Mouse (Mus musculus): Measurements from ENCODE around the gene Oas1e. TPM values are rescaled to one million over a fixed set of nuclear protein-coding genes. Genes with fewer than 3 reads are reported as not detected.
A peak's percentile ranks its signal among the peaks of the same experiment; 100 is the strongest.

Gene Oas1e
- polyA plus RNA-seq, 1 experiment from 2014 or later = 0.14 TPM

DNA sequence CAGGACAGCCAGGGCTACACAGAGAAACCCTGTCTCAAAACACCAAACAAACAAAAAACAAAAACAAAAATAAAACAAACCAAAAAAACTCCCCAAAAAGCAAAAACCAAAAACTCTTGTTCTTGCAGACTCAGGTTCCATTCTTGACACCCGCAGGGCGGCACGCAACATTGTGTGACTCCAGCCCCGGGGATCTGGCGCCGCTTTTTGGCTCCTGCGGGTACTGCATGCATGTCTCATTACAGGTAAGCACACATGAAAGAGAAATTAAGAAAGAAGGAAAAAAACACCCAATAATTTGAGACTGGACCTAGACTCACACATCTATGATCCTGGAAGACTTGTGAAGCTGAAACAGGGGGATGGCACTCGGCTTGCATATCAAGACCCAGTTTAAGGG lies 30.3 kb downstream of the Oas1e start:
- no peaks in the 10 kb centered on the region for H3K27me3 ChIP-seq
- no peaks in the 10 kb centered on the region for H3K36me3 ChIP-seq
- no peak for ATAC-seq (ENCODE audit: low read depth)
- H3K4me2 ChIP-seq = no peak overlapping the region
- H3K9ac ChIP-seq = no peak overlapping the region
- no peak overlapping the region for H3K4me3 ChIP-seq
- no peaks in the 10 kb centered on the region for H3K9me3 ChIP-seq
- 66% methylated on average over 8 of the region's 8 CpGs for WGBS
- H3K27ac ChIP-seq (replicated peaks) = no peak overlapping the region
- no peaks in the 10 kb centered on the region for H3K4me1 ChIP-seq (replicated peaks)

DNA sequence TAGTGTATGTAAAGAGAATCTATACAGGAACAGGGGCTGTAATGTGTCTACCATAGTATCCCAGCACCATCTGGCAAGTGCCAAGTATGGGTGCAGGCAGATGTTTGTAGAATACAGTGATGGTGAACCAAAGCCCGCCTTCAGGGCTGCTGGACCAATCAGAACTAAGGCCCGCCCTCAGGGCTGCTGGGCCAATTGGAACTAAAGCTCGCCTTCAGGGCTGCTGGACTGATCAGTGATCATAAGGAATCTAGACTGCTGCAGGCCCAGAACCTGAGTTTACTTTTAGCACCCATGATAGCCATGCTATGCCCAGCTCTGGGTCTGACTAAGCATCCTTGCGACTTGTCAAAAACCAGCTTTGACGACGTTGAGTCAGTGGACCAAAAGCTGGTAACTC lies 33.4 kb downstream of the Oas1e start:
- no peaks in the 10 kb centered on the region for H3K27me3 ChIP-seq
- H3K36me3 ChIP-seq = no peaks in the 10 kb centered on the region
- WGBS = 32% methylated on average over 6 of the region's 6 CpGs
- H3K4me2 ChIP-seq = peak overlapping the region; percentile 25; the same call in 1 of the 2 replicates
- H3K9me3 ChIP-seq = no peaks in the 10 kb centered on the region
- no peak overlapping the region for H3K9ac ChIP-seq
- H3K4me1 ChIP-seq (replicated peaks) = no peaks in the 10 kb centered on the region
- no peak; the same call in 1 of the 2 replicates for ATAC-seq (ENCODE audit: low read depth)
- no peak overlapping the region for H3K27ac ChIP-seq (replicated peaks)
- no peak overlapping the region for H3K4me3 ChIP-seq

DNA sequence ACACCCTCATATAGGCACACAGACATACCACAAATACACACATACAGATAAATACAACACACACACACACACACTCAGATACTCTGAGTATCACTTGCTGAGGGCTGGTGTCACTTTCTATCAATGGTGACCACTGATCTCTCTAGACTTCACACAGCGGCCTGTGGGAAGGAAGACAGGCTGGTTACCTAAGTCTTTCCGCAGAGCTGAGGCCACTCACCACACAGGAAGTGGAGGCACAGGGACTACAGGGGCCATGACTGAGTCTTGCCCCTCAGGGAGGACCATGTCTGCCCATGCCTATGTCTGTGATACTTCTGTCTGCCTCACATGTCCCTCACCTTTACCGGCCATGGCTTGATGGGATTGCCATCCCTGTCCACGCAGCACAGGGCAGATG lies 41.1 kb downstream of the Oas1e start:
- Histone ChIP-seq H3K27ac (replicated peaks) (no peak overlapping the region), H3K4me2 (no peak overlapping the region), H3K9me3 (no peaks in the 10 kb centered on the region), H3K27me3 (no peaks in the 10 kb centered on the region), H3K4me3 (no peak overlapping the region), H3K9ac (no peak overlapping the region), H3K36me3 (no peaks in the 10 kb centered on the region), H3K4me1 (replicated peaks) (no peaks in the 10 kb centered on the region)
- 82% methylated on average over 4 of the region's 4 CpGs for WGBS
- no peak for ATAC-seq (ENCODE audit: low read depth)

DNA sequence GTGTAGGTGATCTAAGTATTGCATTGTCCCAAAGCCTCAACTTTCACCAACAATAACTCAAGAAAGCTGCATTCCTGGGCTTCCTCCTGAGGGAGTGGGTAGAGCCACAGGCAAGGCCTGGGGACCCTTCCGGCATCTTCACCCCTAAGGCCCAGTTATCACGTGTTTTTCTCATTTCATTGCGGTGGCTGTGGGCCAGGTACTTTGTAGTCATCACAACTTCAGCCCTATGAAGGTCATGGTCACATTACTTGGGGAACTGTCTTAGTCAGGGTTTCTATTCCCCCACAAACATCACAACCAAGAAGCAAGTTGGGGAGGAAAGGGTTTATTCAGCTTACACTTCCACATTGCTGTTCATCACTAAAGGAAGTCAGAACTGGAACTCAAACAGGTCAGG lies 42.5 kb downstream of the Oas1e start:
- WGBS = 77% methylated on average over 3 of the region's 3 CpGs
- no peak overlapping the region for H3K27ac ChIP-seq (replicated peaks)
- no peaks in the 10 kb centered on the region for H3K9me3 ChIP-seq
- no peak overlapping the region for H3K9ac ChIP-seq
- H3K4me1 ChIP-seq (replicated peaks) = no peaks in the 10 kb centered on the region
- H3K4me2 ChIP-seq = no peak overlapping the region
- ATAC-seq (ENCODE audit: low read depth) = no peak
- no peaks in the 10 kb centered on the region for H3K36me3 ChIP-seq
- no peak overlapping the region for H3K4me3 ChIP-seq
- H3K27me3 ChIP-seq = no peaks in the 10 kb centered on the region

DNA sequence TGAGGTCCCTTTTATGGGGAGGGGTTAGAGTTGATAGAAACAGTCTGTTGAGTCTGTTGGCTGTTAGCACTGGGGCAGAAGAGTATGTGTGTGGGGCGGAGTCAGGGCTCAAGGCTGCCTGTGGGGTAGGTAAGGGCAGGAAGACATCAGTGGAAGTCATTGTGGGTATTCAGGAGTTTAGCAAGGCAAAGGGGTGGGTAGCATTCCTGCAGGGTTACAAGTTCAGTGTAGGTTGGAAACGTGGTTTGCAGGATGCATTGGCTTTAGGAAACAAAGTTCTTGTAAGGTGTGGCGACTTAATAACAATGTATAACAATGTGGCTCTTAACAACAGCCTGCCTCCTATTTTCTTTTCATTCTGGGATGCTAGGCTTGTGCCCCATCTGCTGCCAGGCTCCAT lies 44.1 kb downstream of the Oas1e start:
- no peak for ATAC-seq (ENCODE audit: low read depth)
- Histone ChIP-seq H3K4me3 (no peak overlapping the region), H3K9ac (no peak overlapping the region), H3K27ac (replicated peaks) (no peak overlapping the region), H3K9me3 (no peaks in the 10 kb centered on the region), H3K36me3 (no peaks in the 10 kb centered on the region), H3K27me3 (no peaks in the 10 kb centered on the region), H3K4me2 (no peak overlapping the region), H3K4me1 (replicated peaks) (peaks cover 2% of the 10 kb centered on the region; the same call in 1 of the 2 replicates)
- WGBS = 74% methylated on average over 3 of the region's 3 CpGs

DNA sequence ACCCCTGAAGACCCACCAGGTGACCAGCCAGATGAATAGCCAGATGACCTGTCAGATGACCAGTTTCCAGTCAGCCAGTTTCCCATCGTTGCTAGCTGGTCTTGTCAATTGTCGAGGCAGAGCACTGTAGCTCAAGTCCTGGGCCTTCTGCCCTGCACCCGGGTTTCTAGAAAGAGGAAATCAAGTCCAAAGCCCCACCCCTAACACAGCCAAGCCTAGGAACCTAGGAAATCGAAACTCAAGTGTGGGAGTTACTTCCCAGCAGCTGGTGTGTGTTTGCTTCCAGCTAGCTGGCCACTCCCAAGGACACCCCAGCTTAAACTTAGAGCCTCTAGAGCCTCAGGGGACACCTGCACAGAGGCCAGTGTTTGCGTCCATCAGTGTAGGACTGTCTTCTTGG lies 45.6 kb downstream of the Oas1e start, which contains the start of gene Oas2:
Oas2 (minus strand) TSS at position 166 of the 400 bp plus-strand sequence.
- 66% methylated on average over 5 of the region's 5 CpGs for WGBS
- Histone ChIP-seq H3K9me3 (no peaks in the 10 kb centered on the region), H3K27ac (replicated peaks) (no peak within 1 kb of the TSS), H3K4me3 (no peak within 1 kb of the TSS), H3K27me3 (0 out of 2 replicates have a peak, but pooled peaks cover 5% of the 10 kb centered on the region), H3K4me1 (replicated peaks) (peaks cover 7% of the 10 kb centered on the region; the same call in 1 of the 2 replicates), H3K9ac (no peak within 1 kb of the TSS), H3K4me2 (no peak within 1 kb of the TSS), H3K36me3 (no peaks in the 10 kb centered on the region)
- no peak for ATAC-seq (ENCODE audit: low read depth)

DNA sequence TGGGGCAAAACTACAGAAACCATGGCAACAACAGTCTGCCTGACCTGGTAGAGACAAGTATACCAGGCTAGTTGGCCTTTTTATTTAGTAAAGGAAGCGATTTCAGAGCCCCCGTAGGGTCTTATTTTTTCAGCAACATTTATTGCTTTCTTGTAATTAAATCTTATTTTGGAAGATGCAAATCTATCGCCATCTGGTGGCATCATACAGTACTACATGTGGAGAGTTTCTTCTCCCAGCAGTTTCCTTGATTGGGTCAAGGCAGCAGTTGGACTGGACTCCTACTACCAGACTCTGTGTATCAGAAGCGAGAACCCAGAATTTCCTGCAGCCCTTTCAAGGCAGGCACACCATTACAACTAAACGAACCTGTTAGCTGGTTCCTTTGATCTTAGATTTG lies 48.9 kb downstream of the Oas1e start:
- no peak overlapping the region for H3K4me2 ChIP-seq
- H3K9me3 ChIP-seq = no peaks in the 10 kb centered on the region
- no peak overlapping the region for H3K27ac ChIP-seq (replicated peaks)
- peaks cover 5% of the 10 kb centered on the region; the same call in 1 of the 2 replicates for H3K27me3 ChIP-seq
- no peak overlapping the region for H3K4me3 ChIP-seq
- 9% methylated on average over 5 of the region's 5 CpGs for WGBS
- H3K36me3 ChIP-seq = no peaks in the 10 kb centered on the region
- no peak for ATAC-seq (ENCODE audit: low read depth)
- H3K4me1 ChIP-seq (replicated peaks) = peaks cover 7% of the 10 kb centered on the region; the same call in 1 of the 2 replicates
- H3K9ac ChIP-seq = no peak overlapping the region

DNA sequence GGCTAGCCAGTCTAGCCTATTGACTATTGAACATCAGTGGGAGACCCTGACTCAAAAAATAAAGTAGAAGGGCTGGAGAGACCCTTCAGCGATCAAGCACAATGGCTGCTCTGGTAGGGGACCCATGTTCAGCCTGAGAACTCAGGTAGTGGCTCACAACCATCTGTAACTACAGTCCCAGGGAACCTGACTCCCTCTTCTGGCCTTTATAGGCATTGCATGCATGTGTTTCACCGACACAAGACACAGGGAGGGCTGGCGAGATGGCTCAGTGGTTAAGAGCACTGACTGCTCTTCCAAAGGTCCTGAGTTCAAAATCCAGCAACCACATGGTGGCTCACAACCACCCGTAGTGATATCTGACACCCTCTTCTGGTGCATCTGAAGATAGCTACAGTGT lies 53.2 kb downstream of the Oas1e start:
- H3K27me3 ChIP-seq = peaks cover 5% of the 10 kb centered on the region; the same call in 1 of the 2 replicates
- no peaks in the 10 kb centered on the region for H3K9me3 ChIP-seq
- WGBS = 36% methylated on average over 4 of the region's 4 CpGs
- no peak overlapping the region for H3K4me2 ChIP-seq
- no peaks in the 10 kb centered on the region for H3K36me3 ChIP-seq
- H3K4me1 ChIP-seq (replicated peaks) = peaks cover 7% of the 10 kb centered on the region; the same call in 1 of the 2 replicates
- no peak for ATAC-seq (ENCODE audit: low read depth)
- no peak overlapping the region for H3K27ac ChIP-seq (replicated peaks)
- H3K9ac ChIP-seq = no peak overlapping the region
- H3K4me3 ChIP-seq = no peak overlapping the region

Other genes with a start within 250 kb of the Oas1e start
- 22.4 and 22.5 TPM in 2 replicates for gene Tpcn1, start 206.9 kb downstream of the Oas1e start, polyA plus RNA-seq (2015; fragmentation: Nextera tagmentation; extraction: Ambion mirVana)
- 0.94 and 1.0 TPM in 2 replicates for gene Iqcd, start 206.5 kb downstream of the Oas1e start, polyA plus RNA-seq (2015; fragmentation: Nextera tagmentation; extraction: Ambion mirVana)
- 19.9 and 25.1 TPM in 2 replicates for gene Rita1, start 182.9 kb downstream of the Oas1e start, polyA plus RNA-seq (2015; fragmentation: Nextera tagmentation; extraction: Ambion mirVana)
- 44.6 and 45.7 TPM in 2 replicates for gene Ddx54, start 182.8 kb downstream of the Oas1e start, polyA plus RNA-seq (2015; fragmentation: Nextera tagmentation; extraction: Ambion mirVana)
- gene Cfap73, start 161.3 kb downstream of the Oas1e start, polyA plus RNA-seq (2015; fragmentation: Nextera tagmentation; extraction: Ambion mirVana) = not detected in 2 replicates
- 0.31 TPM in 1 of 2 replicates, not detected in the other for gene Rasal1, start 146.7 kb downstream of the Oas1e start, polyA plus RNA-seq (2015; fragmentation: Nextera tagmentation; extraction: Ambion mirVana)
- gene Dtx1, start 83.6 kb downstream of the Oas1e start, polyA plus RNA-seq (2015; fragmentation: Nextera tagmentation; extraction: Ambion mirVana) = 37.3 and 39.6 TPM in 2 replicates
- 0.19 and 0.43 TPM in 2 replicates for gene Oas2, start 45.7 kb downstream of the Oas1e start, polyA plus RNA-seq (2015; fragmentation: Nextera tagmentation; extraction: Ambion mirVana)
- gene Oas3, start 17.9 kb downstream of the Oas1e start, polyA plus RNA-seq (2015; fragmentation: Nextera tagmentation; extraction: Ambion mirVana) = 0.45 and 0.56 TPM in 2 replicates
- 0.45 and 0.46 TPM in 2 replicates for gene Oas1c, start 17.0 kb upstream of the Oas1e start, polyA plus RNA-seq (2015; fragmentation: Nextera tagmentation; extraction: Ambion mirVana)
- gene Oas1f, start 51.8 kb upstream of the Oas1e start, polyA plus RNA-seq (2015; fragmentation: Nextera tagmentation; extraction: Ambion mirVana) = not detected in 2 replicates
- not detected in 2 replicates for gene Oas1h, start 65.9 kb upstream of the Oas1e start, polyA plus RNA-seq (2015; fragmentation: Nextera tagmentation; extraction: Ambion mirVana)
- 0.46 TPM in 1 of 2 replicates, not detected in the other for gene Oas1g, start 92.1 kb upstream of the Oas1e start, polyA plus RNA-seq (2015; fragmentation: Nextera tagmentation; extraction: Ambion mirVana)
- 0.88 and 0.96 TPM in 2 replicates for gene Oas1a, start 112.0 kb upstream of the Oas1e start, polyA plus RNA-seq (2015; fragmentation: Nextera tagmentation; extraction: Ambion mirVana)
- gene Oas1d, start 119.0 kb upstream of the Oas1e start, polyA plus RNA-seq (2015; fragmentation: Nextera tagmentation; extraction: Ambion mirVana) = not detected in 2 replicates
- 9.0 and 9.4 TPM in 2 replicates for gene Rph3a, start 214.6 kb upstream of the Oas1e start, polyA plus RNA-seq (2015; fragmentation: Nextera tagmentation; extraction: Ambion mirVana)